Mouse (Mus musculus): ENCODE measurements around the gene AY074887.

The AY074887 gene

GRCm38 (mm10) chr9:54916401-54916800 is 34.4 kb downstream of the AY074887 start:
- no peak for DNase-seq (ENCODE audit: low spot score in 2 of 2)

- no peak for DNase-seq (ENCODE audit: low spot score in 2 of 2)
Measured at GRCm38 (mm10) chr9:54915576-54915975, 35.2 kb downstream of the AY074887 start.

GRCm38 (mm10) chr9:54909446-54909845 is 41.4 kb downstream of the AY074887 start:
- no peak for DNase-seq (ENCODE audit: low spot score in 2 of 2)

Measured in urinary bladder, postnatal 36 days (tissue).